Mouse (Mus musculus) G1E (cell line): ENCODE measurements around the gene Prom2.

Experiments used
- CTCF ChIP-seq: IDR thresholded peaks from 2 replicates; pipeline ENCODE4 v1.5.1; 2012; ENCODE audit warnings: low read depth, low read length, inconsistent platforms, mixed read lengths
- GATA1 ChIP-seq: IDR thresholded peaks from 2 replicates; pipeline ENCODE4 v1.6.1; 2012; ENCODE audit warnings: borderline replicate concordance, low read length, inconsistent platforms, mixed read lengths

DNA sequence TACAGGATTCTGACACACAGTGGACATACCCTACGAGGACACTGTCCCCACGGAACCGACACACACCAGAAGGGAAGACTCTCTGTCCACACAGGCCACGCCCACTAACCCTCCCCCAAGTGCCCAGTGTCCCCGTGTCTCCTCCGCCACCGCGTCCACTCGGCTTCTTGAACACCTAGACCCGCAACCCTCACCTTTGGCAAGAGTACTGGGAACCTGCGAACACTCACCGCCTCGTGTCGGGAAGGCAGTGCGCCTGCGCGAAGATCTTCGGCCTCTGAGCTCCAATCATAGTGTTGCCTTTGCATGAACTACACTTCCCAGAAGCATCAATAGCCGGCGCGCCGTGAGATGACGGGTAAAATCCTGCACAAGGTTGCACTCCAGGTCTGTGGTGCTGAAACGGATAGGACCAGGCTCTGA is 43.2 kb upstream of the Prom2 start:
- TF ChIP-seq CTCF (no peak), GATA1 (no peak)
